Mouse (Mus musculus) c-Kit-positive CD71-negative TER-119-negative erythroid progenitor cells, embryonic 14.5 days (primary cell): Measurements from ENCODE around the gene Klf16.

Source experiments
- DNase-seq: peaks from one replicate; pipeline ENCODE4 v3.0.0-alpha.2; 2013; ENCODE audit warnings: low read depth

The Klf16 gene

GRCm38 (mm10) chr10:80538710-80539394 lies 38.3 kb downstream of the Klf16 start, which contains the start of gene Atp8b3:
TSS of gene Atp8b3 (minus strand) at chr10:80539124.
- DNase-seq = peak; percentile 99

GRCm38 (mm10) chr10:80538180-80538579 lies 38.9 kb downstream of the Klf16 start:
- DNase-seq = no peak

GRCm38 (mm10) chr10:80535711-80536110 lies 41.4 kb downstream of the Klf16 start:
- no peak for DNase-seq

GRCm38 (mm10) chr10:80535071-80535470 lies 42.0 kb downstream of the Klf16 start:
- DNase-seq = no peak

- no peak for DNase-seq
These were observed 43.4 kb downstream of the Klf16 start for GRCm38 (mm10) chr10:80533704-80534103.

- no peak for DNase-seq
These were observed 44.3 kb downstream of the Klf16 start for GRCm38 (mm10) chr10:80532783-80533182.

- DNase-seq = no peak
These were observed 50.9 kb downstream of the Klf16 start for GRCm38 (mm10) chr10:80526172-80526571.

- DNase-seq = no peak
These were observed 53.8 kb downstream of the Klf16 start for GRCm38 (mm10) chr10:80523299-80523698.

- DNase-seq = no peak
These were observed 57.8 kb downstream of the Klf16 start for GRCm38 (mm10) chr10:80519287-80519686.
